Mouse (Mus musculus) lung, postnatal 0 days (tissue): ENCODE measurements around the gene Gm49368.

Experiments used
- CTCF ChIP-seq: IDR thresholded peaks from 2 replicates; pipeline ENCODE4 v1.5.1; 2016; ENCODE audit warnings: antibody characterized with exemption, mild to moderate bottlenecking
- EP300 ChIP-seq: IDR thresholded peaks from 2 replicates; pipeline ENCODE4 v1.6.1; 2016; ENCODE audit warnings: antibody characterized with exemption, mild to moderate bottlenecking, control low read depth

DNA sequence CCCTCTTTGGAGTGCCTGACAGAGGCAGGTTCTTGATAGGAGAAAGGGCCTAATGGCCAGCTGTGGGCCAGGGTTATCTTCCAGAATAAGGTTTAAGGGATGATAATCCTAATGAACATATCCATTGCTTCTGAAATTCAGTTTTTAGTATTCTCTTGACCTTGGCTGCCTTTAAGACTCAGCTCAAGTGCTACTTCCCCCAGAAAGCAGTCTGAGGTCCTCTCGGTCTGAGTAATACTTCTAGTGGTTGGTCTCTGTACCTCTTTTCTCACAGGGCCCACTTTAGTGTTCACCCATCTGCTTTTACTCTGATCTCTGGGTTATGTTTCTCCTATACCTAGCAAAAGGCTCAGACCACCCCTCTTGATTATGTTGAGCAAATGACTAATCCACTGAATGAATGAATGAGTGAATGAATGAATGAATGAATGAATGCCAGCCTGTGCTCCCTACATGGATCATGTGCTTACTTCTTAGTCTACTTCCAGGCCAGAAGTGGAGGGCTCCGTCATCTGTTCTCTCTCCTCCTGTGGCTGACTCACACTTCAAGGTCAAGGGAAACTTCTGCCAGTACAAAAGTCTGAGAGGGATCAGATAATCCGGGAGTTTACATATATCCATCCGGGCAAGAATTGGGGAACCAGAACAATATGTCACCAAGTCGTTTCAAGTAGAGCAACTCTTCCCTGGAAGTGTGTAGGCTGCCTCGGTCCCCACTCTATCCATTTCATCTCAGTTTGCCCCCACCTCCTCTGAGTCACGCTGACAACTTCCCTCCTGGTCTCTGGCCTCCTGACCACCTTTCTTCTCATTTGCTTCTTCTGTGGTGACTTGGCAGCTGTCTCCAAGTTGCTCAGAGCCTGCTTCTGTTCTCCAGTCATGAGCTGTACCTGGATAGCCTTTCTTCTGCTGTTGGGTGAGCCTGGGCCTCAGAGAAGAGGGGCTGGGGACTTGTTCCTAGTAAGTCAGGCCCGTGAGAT is 66.5 kb downstream of the Gm49368 start, which contains the start of gene Itgax:
- TF ChIP-seq CTCF = no peak
- TF ChIP-seq EP300 = no peak
